Mouse (Mus musculus): ENCODE data around the gene 1700022I11Rik. TPM values are rescaled to one million over a fixed set of nuclear protein-coding genes. Genes with fewer than 3 reads are reported as not detected.

The 1700022I11Rik gene
- polyA plus RNA-seq, 1 experiment, result not detected

DNA sequence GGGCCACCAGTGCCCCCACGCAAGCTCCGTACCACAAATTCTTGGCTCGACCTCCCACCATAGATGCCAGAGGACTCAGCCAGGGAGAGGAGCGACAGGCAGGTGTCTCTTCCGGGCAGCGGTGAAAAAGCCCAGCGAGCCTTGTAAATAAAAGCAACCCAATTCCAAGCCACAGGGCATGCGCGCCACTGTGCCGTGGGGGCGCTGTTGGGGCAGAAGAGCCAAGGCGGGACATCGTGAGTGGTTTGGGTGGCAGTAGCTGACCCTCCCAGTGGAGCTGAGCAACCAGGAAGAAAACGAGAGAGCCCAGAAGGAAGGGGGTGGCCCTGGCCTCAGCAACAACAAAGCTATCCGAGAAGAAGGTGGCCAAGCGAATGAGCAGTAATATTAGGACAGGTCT lies 51.5 kb downstream of the 1700022I11Rik start:
- H3K4me1 ChIP-seq (replicated peaks; ENCODE audit: control insufficient read depth, insufficient read depth, low read length), result peaks cover 8% of the 10 kb centered on the region
- peaks cover 30% of the 10 kb centered on the region for H3K36me3 ChIP-seq (ENCODE audit: control insufficient read depth, insufficient read depth, low read length)
- WGBS, result 97% methylated on average over 16 of the region's 16 CpGs
- H3K27ac ChIP-seq (ENCODE audit: control insufficient read depth, insufficient read depth, low read length), result no peak overlapping the region
- no peak for DNase-seq
- H3K4me3 ChIP-seq (ENCODE audit: control insufficient read depth, insufficient read depth, low read length), result no peak overlapping the region
- no peak for TF ChIP-seq POLR2A (IDR thresholded peaks at IDR 0.05; ENCODE audit: control insufficient read depth, extremely low read depth, insufficient read depth, low read length, poor library complexity)
- no peak for TF ChIP-seq CTCF (IDR thresholded peaks at IDR 0.05; ENCODE audit: borderline replicate concordance, control insufficient read depth, extremely low read depth, insufficient read depth, low read length, poor library complexity)
- H3K27me3 ChIP-seq (ENCODE audit: control insufficient read depth, insufficient read depth, low read length), result no peaks in the 10 kb centered on the region

DNA sequence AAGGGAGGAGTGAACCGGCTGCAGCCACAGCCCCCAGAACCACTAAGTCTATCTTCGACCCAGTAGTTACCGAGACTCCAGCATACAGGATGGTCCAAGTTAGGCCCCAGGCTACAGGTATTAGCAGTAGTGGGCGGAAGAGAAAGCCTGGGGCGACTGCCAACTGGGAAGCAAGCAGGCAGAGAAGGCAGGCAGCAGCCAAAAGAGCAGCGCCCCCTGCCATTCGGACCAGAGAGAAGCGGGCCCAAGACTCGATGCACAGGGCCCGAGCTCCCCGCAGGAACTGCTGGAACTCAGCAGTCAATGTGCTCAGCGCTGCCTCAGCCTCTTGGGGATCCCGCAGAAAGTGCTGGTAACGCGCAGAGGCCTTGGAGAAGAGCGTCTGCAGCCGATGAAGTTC lies 51.9 kb downstream of the 1700022I11Rik start:
- TF ChIP-seq CTCF (IDR thresholded peaks at IDR 0.05; ENCODE audit: borderline replicate concordance, control insufficient read depth, extremely low read depth, insufficient read depth, low read length, poor library complexity), result no peak
- TF ChIP-seq POLR2A (IDR thresholded peaks at IDR 0.05; ENCODE audit: control insufficient read depth, extremely low read depth, insufficient read depth, low read length, poor library complexity), result no peak
- H3K36me3 ChIP-seq (ENCODE audit: control insufficient read depth, insufficient read depth, low read length), result peaks cover 30% of the 10 kb centered on the region
- H3K4me3 ChIP-seq (ENCODE audit: control insufficient read depth, insufficient read depth, low read length), result no peak overlapping the region
- DNase-seq, result no peak
- H3K4me1 ChIP-seq (replicated peaks; ENCODE audit: control insufficient read depth, insufficient read depth, low read length), result peaks cover 8% of the 10 kb centered on the region
- WGBS, result 93% methylated on average over 17 of the region's 17 CpGs
- no peak overlapping the region for H3K27ac ChIP-seq (ENCODE audit: control insufficient read depth, insufficient read depth, low read length)
- no peaks in the 10 kb centered on the region for H3K27me3 ChIP-seq (ENCODE audit: control insufficient read depth, insufficient read depth, low read length)

DNA sequence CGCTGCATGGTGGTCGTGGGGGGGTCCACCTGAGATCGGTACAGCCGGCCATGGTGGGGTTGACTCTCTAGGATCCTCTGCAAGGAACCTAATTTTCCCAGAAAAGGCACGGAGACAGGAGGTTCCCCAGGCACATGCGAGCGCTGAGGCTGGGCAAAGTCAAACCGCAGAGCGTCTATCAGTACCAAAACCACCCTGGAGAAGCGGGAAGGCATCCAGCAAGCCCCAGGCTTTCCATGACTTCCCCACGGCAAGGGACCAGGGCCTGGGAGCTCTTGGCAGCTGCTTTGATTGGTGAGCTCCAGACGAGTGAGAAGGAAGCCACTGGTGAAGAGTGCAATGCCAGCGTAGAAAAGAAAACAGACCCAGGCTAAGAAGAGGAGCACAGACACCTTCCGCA lies 55.3 kb downstream of the 1700022I11Rik start:
- DNase-seq, result no peak
- Histone ChIP-seq H3K27ac (ENCODE audit: control insufficient read depth, insufficient read depth, low read length) (no peak overlapping the region), H3K27me3 (ENCODE audit: control insufficient read depth, insufficient read depth, low read length) (no peaks in the 10 kb centered on the region), H3K4me3 (ENCODE audit: control insufficient read depth, insufficient read depth, low read length) (0 out of 2 replicates have a peak overlapping the region, but pooled peaks have one; percentile 74), H3K4me1 (replicated peaks; ENCODE audit: control insufficient read depth, insufficient read depth, low read length) (peaks cover 8% of the 10 kb centered on the region), H3K36me3 (ENCODE audit: control insufficient read depth, insufficient read depth, low read length) (peaks cover 17% of the 10 kb centered on the region)
- 87% methylated on average over 14 of the region's 14 CpGs for WGBS
- no peak for TF ChIP-seq CTCF (IDR thresholded peaks at IDR 0.05; ENCODE audit: borderline replicate concordance, control insufficient read depth, extremely low read depth, insufficient read depth, low read length, poor library complexity)
- TF ChIP-seq POLR2A (IDR thresholded peaks at IDR 0.05; ENCODE audit: control insufficient read depth, extremely low read depth, insufficient read depth, low read length, poor library complexity), result no peak

DNA sequence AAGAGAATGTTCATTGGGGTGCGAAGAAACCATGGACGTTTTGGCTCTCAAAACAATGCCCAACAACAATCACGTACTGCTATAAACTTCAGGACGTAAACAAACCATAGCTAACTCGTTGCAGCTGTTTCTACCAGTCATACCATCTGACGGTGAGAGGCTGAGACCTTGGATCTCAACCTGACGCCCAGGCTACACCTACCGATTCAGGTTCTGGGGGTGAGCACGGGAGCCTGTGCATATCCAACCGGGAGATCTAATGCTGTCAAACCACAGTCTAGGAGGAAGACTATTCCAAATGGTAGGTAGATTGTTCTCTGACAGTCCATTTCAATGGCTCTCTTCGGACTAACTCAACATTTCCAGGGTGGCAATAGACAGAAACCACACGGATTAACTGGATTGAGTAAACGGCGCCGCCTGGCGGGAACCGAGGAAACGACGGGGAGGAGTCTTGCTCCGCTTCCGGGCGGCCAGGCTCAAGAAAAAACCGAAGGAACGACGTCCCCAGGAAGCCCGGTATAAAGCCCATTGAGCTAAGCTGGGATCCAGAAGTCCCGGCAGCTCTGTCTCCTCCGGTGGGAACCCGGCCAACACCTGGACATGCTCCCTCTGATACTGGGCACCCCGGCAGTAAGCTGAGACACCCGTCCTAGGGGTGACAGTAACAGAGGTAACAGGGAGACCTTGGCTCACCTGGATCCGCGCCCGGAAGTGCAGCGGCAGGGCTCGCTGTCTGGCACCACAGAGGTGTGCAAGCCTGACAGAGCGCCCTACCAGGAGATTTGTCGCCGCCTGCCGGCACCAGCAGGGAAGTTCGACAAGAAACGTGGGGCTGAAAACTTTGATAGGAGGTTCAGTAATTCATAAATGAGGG lies 55.9 kb downstream of the 1700022I11Rik start, which contains the start of gene Pigo:
TSS of gene Pigo (minus strand) at position 736 of the 877 bp plus-strand sequence.
- H3K27me3 ChIP-seq (ENCODE audit: control insufficient read depth, insufficient read depth, low read length), result no peaks in the 10 kb centered on the region
- 7% methylated on average over 42 of the region's 42 CpGs for WGBS
- peaks cover 10% of the 10 kb centered on the region for H3K4me1 ChIP-seq (replicated peaks; ENCODE audit: control insufficient read depth, insufficient read depth, low read length)
- DNase-seq, result peak; percentile 89
- H3K36me3 ChIP-seq (ENCODE audit: control insufficient read depth, insufficient read depth, low read length), result peaks cover 17% of the 10 kb centered on the region
- peak within 1 kb of the TSS; percentile 75 for H3K27ac ChIP-seq (ENCODE audit: control insufficient read depth, insufficient read depth, low read length)
- peak within 1 kb of the TSS; percentile 74 for H3K4me3 ChIP-seq (ENCODE audit: control insufficient read depth, insufficient read depth, low read length)
- TF ChIP-seq POLR2A (IDR thresholded peaks at IDR 0.05; ENCODE audit: control insufficient read depth, extremely low read depth, insufficient read depth, low read length, poor library complexity), result no peak
- TF ChIP-seq CTCF (IDR thresholded peaks at IDR 0.05; ENCODE audit: borderline replicate concordance, control insufficient read depth, extremely low read depth, insufficient read depth, low read length, poor library complexity), result peak; percentile 90

DNA sequence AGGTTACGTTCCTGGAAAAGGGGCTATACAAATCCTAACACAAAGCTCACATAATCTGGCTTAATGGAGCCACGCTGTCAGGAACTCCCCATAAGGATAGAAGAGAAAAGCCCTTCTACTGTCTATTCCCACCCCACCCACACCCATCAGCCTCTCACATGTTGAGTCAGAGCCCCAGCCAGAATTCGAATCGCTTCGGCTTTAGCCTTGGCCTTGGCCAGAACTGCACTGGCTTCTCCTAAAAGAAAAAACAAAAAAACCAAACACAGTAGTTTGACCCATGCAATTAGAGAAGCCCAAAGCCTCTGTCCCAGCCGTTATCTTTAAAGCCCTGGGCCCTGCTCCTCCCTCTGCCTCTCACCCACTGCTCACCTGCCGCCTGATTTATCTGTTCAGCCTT lies 59.7 kb downstream of the 1700022I11Rik start:
- H3K36me3 ChIP-seq (ENCODE audit: control insufficient read depth, insufficient read depth, low read length), result no peaks in the 10 kb centered on the region
- no peak overlapping the region for H3K27ac ChIP-seq (ENCODE audit: control insufficient read depth, insufficient read depth, low read length)
- TF ChIP-seq CTCF (IDR thresholded peaks at IDR 0.05; ENCODE audit: borderline replicate concordance, control insufficient read depth, extremely low read depth, insufficient read depth, low read length, poor library complexity) (no peak), POLR2A (IDR thresholded peaks at IDR 0.05; ENCODE audit: control insufficient read depth, extremely low read depth, insufficient read depth, low read length, poor library complexity) (no peak)
- peaks cover 18% of the 10 kb centered on the region for H3K4me1 ChIP-seq (replicated peaks; ENCODE audit: control insufficient read depth, insufficient read depth, low read length)
- no peak for DNase-seq
- H3K4me3 ChIP-seq (ENCODE audit: control insufficient read depth, insufficient read depth, low read length), result no peak overlapping the region
- no peaks in the 10 kb centered on the region for H3K27me3 ChIP-seq (ENCODE audit: control insufficient read depth, insufficient read depth, low read length)
- WGBS, result 98% methylated on average over 7 of the region's 7 CpGs

DNA sequence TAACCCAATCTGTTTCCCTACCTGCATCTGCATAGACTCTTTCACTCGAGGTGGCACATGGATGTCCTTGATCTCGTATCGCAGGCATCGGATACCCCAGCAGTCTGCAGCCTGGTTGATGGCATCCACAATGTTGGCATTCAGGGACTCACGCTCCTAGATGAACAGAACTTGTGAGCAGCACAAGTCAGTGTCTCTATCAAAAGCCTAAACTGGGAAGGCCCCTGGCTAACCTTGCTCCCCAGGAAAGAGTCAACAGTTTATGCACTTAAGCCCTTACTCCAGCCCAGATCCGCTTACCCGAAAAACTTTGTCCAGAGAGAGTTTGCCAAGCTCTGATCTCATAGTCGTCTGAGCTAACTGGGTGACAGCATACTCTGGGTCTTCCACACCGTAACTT lies 60.3 kb downstream of the 1700022I11Rik start:
- no peaks in the 10 kb centered on the region for H3K36me3 ChIP-seq (ENCODE audit: control insufficient read depth, insufficient read depth, low read length)
- DNase-seq, result no peak
- H3K27ac ChIP-seq (ENCODE audit: control insufficient read depth, insufficient read depth, low read length), result no peak overlapping the region
- no peak for TF ChIP-seq POLR2A (IDR thresholded peaks at IDR 0.05; ENCODE audit: control insufficient read depth, extremely low read depth, insufficient read depth, low read length, poor library complexity)
- no peak for TF ChIP-seq CTCF (IDR thresholded peaks at IDR 0.05; ENCODE audit: borderline replicate concordance, control insufficient read depth, extremely low read depth, insufficient read depth, low read length, poor library complexity)
- H3K4me1 ChIP-seq (replicated peaks; ENCODE audit: control insufficient read depth, insufficient read depth, low read length), result peaks cover 13% of the 10 kb centered on the region
- no peaks in the 10 kb centered on the region for H3K27me3 ChIP-seq (ENCODE audit: control insufficient read depth, insufficient read depth, low read length)
- WGBS, result 94% methylated on average over 9 of the region's 9 CpGs
- H3K4me3 ChIP-seq (ENCODE audit: control insufficient read depth, insufficient read depth, low read length), result no peak overlapping the region
